Mouse (Mus musculus): ENCODE results near the gene Atg2a. TPM values are rescaled to one million over a fixed set of nuclear protein-coding genes. Genes with fewer than 3 reads are reported as not detected.
"Not testable (repeated sequence)": the region's sequence is repeated elsewhere in the genome, so short reads cannot be mapped to it uniquely, and the experiment has no call there.

Gene Atg2a
- total RNA-seq, 1 experiment from 2014 or later = 49.3 TPM

- ATAC-seq (ENCODE audit: extremely low read depth, insufficient number of reproducible peaks, low FRiP score, poor library complexity, severe bottlenecking) = no peak
Observed at GRCm38 (mm10) chr19:6307733-6308531, 66.5 kb downstream of the Atg2a start.

- no peak for ATAC-seq (ENCODE audit: extremely low read depth, insufficient number of reproducible peaks, low FRiP score, poor library complexity, severe bottlenecking)
Observed at GRCm38 (mm10) chr19:6310181-6310580, 68.7 kb downstream of the Atg2a start.

- not testable (repeated sequence) for ATAC-seq (ENCODE audit: extremely low read depth, insufficient number of reproducible peaks, low FRiP score, poor library complexity, severe bottlenecking)
Observed at GRCm38 (mm10) chr19:6311783-6312182, 70.3 kb downstream of the Atg2a start.

Other genes starting within 250 kb of the Atg2a start
- 142 and 147 TPM in 2 replicates for gene Capn1, start 225.8 kb upstream of the Atg2a start, total RNA-seq (2017)
- gene Syvn1, start 195.1 kb upstream of the Atg2a start, total RNA-seq (2017) = 42.1 and 45.3 TPM in 2 replicates
- 28.7 and 29.2 TPM in 2 replicates for gene Mrpl49, start 183.9 kb upstream of the Atg2a start, total RNA-seq (2017)
- gene Fau, start 183.8 kb upstream of the Atg2a start, total RNA-seq (2017) = 2,994 and 3,021 TPM in 2 replicates
- gene Znhit2, start 180.5 kb upstream of the Atg2a start, total RNA-seq (2017) = 18.4 and 20.3 TPM in 2 replicates
- 5.6 and 8.1 TPM in 2 replicates for gene Tm7sf2, start 173.3 kb upstream of the Atg2a start, total RNA-seq (2017)
- 67.0 and 73.7 TPM in 2 replicates for gene Vps51, start 164.4 kb upstream of the Atg2a start, total RNA-seq (2017)
- gene Tmem262, start 161.6 kb upstream of the Atg2a start, total RNA-seq (2017) = 1.5 TPM in 1 of 2 replicates, not detected in the other
- 0.74 TPM in 1 of 2 replicates, not detected in the other for gene Gm28374, start 159.4 kb upstream of the Atg2a start, total RNA-seq (2017)
- 51.9 and 52.8 TPM in 2 replicates for gene Zfpl1, start 156.7 kb upstream of the Atg2a start, total RNA-seq (2017)
- 0.35 TPM in 1 of 2 replicates, not detected in the other for gene Cdca5, start 156.7 kb upstream of the Atg2a start, total RNA-seq (2017)
- gene AC131692.1, start 147.2 kb upstream of the Atg2a start, total RNA-seq (2017) = not detected in 2 replicates
- not detected in 2 replicates for gene Naaladl1, start 135.9 kb upstream of the Atg2a start, total RNA-seq (2017)
- 2.2 and 3.1 TPM in 2 replicates for gene Sac3d1, start 123.0 kb upstream of the Atg2a start, total RNA-seq (2017)
- gene Snx15, start 113.4 kb upstream of the Atg2a start, total RNA-seq (2017) = 9.1 and 9.8 TPM in 2 replicates
- 1.2 TPM in 1 of 2 replicates, not detected in the other for gene Batf2, start 100.7 kb upstream of the Atg2a start, total RNA-seq (2017)
- gene Arl2, start 100.1 kb upstream of the Atg2a start, total RNA-seq (2017) = 14.0 and 15.2 TPM in 2 replicates
- not detected in 2 replicates for gene Majin, start 57.3 kb upstream of the Atg2a start, total RNA-seq (2017)
- gene Gpha2, start 15.3 kb upstream of the Atg2a start, total RNA-seq (2017) = not detected in 2 replicates
- 21.8 and 22.1 TPM in 2 replicates for gene Ppp2r5b, start 5.8 kb upstream of the Atg2a start, total RNA-seq (2017)
- 126 and 148 TPM in 2 replicates for gene Ehd1, start 35.1 kb downstream of the Atg2a start, total RNA-seq (2017)
- gene Cdc42bpg, start 64.8 kb downstream of the Atg2a start, total RNA-seq (2017) = 4.4 and 10.9 TPM in 2 replicates
- 29.5 and 33.6 TPM in 2 replicates for gene Men1, start 93.3 kb downstream of the Atg2a start, total RNA-seq (2017)
- gene Map4k2, start 99.5 kb downstream of the Atg2a start, total RNA-seq (2017) = 791 and 881 TPM in 2 replicates
- gene Sf1, start 122.0 kb downstream of the Atg2a start, total RNA-seq (2017) = 370 and 400 TPM in 2 replicates
- gene Pygm, start 142.7 kb downstream of the Atg2a start, total RNA-seq (2017) = 8.7 and 14.1 TPM in 2 replicates
- 447 and 491 TPM in 2 replicates for gene Rasgrp2, start 157.7 kb downstream of the Atg2a start, total RNA-seq (2017)
- 0.70 and 3.4 TPM in 2 replicates for gene Nrxn2, start 177.1 kb downstream of the Atg2a start, total RNA-seq (2017)

Data from neutrophil, adult 5-6 weeks (primary cell).